Mouse (Mus musculus): ENCODE results near the gene Eef1akmt4.

- no peak for TF ChIP-seq POLR2A (IDR thresholded peaks at IDR 0.05; ENCODE audit: control insufficient read depth, extremely low read depth, insufficient read depth, low read length, poor library complexity)
- TF ChIP-seq CTCF (IDR thresholded peaks at IDR 0.05; ENCODE audit: borderline replicate concordance, control insufficient read depth, extremely low read depth, insufficient read depth, low read length, poor library complexity): no peak
These were observed 27.0 kb downstream of the Eef1akmt4 start for GRCm38 (mm10) chr16:20638367-20638766.
